Mouse (Mus musculus): ENCODE measurements around the gene Lrrfip2.
A peak's percentile ranks its signal among the peaks of the same experiment; 100 is the strongest.

The Lrrfip2 gene

GRCm38 (mm10) chr9:111166612-111167011, 49.2 kb downstream of the Lrrfip2 start:
- DNase-seq (ENCODE audit: low spot score in 2 of 2) = no peak

- no peak for DNase-seq (ENCODE audit: low spot score in 2 of 2)
Observed at GRCm38 (mm10) chr9:111170430-111170829, 53.0 kb downstream of the Lrrfip2 start.

GRCm38 (mm10) chr9:111174071-111174470, 56.7 kb downstream of the Lrrfip2 start:
- no peak for DNase-seq (ENCODE audit: low spot score in 2 of 2)

GRCm38 (mm10) chr9:111178971-111179370, 61.6 kb downstream of the Lrrfip2 start:
- DNase-seq (ENCODE audit: low spot score in 2 of 2) = no peak

- DNase-seq (ENCODE audit: low spot score in 2 of 2) = no peak
Observed at GRCm38 (mm10) chr9:111182176-111182575, 64.8 kb downstream of the Lrrfip2 start.

- DNase-seq (ENCODE audit: low spot score in 2 of 2) = no peak
Observed at GRCm38 (mm10) chr9:111184929-111185328, 67.5 kb downstream of the Lrrfip2 start.

- no peak for DNase-seq (ENCODE audit: low spot score in 2 of 2)
Observed at GRCm38 (mm10) chr9:111186861-111187260, 69.5 kb downstream of the Lrrfip2 start.

- no peak for DNase-seq (ENCODE audit: low spot score in 2 of 2)
Observed at GRCm38 (mm10) chr9:111188731-111189130, 71.3 kb downstream of the Lrrfip2 start.

GRCm38 (mm10) chr9:111193211-111193610, 75.8 kb downstream of the Lrrfip2 start:
- no peak for DNase-seq (ENCODE audit: low spot score in 2 of 2)

GRCm38 (mm10) chr9:111197116-111197515, 79.7 kb downstream of the Lrrfip2 start:
- DNase-seq (ENCODE audit: low spot score in 2 of 2) = no peak

- no peak for DNase-seq (ENCODE audit: low spot score in 2 of 2)
Observed at GRCm38 (mm10) chr9:111197712-111198111, 80.3 kb downstream of the Lrrfip2 start.

- no peak for DNase-seq (ENCODE audit: low spot score in 2 of 2)
Observed at GRCm38 (mm10) chr9:111198332-111198731, 80.9 kb downstream of the Lrrfip2 start.

GRCm38 (mm10) chr9:111200208-111200607, 82.8 kb downstream of the Lrrfip2 start:
- DNase-seq (ENCODE audit: low spot score in 2 of 2) = no peak

- DNase-seq (ENCODE audit: low spot score in 2 of 2) = no peak
Observed at GRCm38 (mm10) chr9:111204601-111205375, 87.4 kb downstream of the Lrrfip2 start.

- DNase-seq (ENCODE audit: low spot score in 2 of 2) = no peak
Observed at GRCm38 (mm10) chr9:111207683-111208082, 90.3 kb downstream of the Lrrfip2 start.

- no peak for DNase-seq (ENCODE audit: low spot score in 2 of 2)
Observed at GRCm38 (mm10) chr9:111208185-111208584, 90.8 kb downstream of the Lrrfip2 start.

GRCm38 (mm10) chr9:111209158-111209699, 91.8 kb downstream of the Lrrfip2 start:
- no peak for DNase-seq (ENCODE audit: low spot score in 2 of 2)

GRCm38 (mm10) chr9:111210412-111210811, 93.0 kb downstream of the Lrrfip2 start:
- no peak for DNase-seq (ENCODE audit: low spot score in 2 of 2)

- DNase-seq (ENCODE audit: low spot score in 2 of 2) = no peak
Observed at GRCm38 (mm10) chr9:111211122-111212041, 94.0 kb downstream of the Lrrfip2 start.

- DNase-seq (ENCODE audit: low spot score in 2 of 2) = peak in 1 of 2 experiments; percentile 36
Observed at GRCm38 (mm10) chr9:111213501-111213900, 96.1 kb downstream of the Lrrfip2 start.

- no peak for DNase-seq (ENCODE audit: low spot score in 2 of 2)
Observed at GRCm38 (mm10) chr9:111216424-111216823, 99.0 kb downstream of the Lrrfip2 start.

GRCm38 (mm10) chr9:111220551-111221080, 103.2 kb downstream of the Lrrfip2 start:
- no peak for DNase-seq (ENCODE audit: low spot score in 2 of 2)
